8 mouse cellular contexts compared by ENCODE assay signal in the genomic region with DNA sequence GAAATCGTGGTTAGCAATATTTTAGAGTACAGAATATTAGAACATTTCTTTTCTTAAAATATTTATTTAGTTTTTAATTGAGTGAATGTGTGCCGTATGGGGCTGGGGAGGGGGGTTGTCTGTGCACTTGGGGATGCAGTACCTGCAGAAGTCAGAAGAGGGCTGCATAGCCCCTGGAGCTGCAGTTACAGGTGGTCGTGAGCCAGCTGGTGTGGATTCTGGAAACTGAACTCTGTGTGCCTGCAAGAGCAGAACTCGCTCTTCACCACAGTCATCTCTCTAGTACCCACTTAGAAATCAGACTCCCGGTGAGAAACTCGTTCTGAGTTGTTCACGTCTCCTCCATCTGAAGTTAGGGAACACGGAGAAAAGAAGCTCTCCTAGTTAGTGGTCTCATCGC. TPM values are rescaled to one million over a fixed set of nuclear protein-coding genes. Genes with fewer than 3 reads are reported as not detected.
DNase-seq lines count a peak whose midpoint lies in the region; ATAC-seq and TF ChIP-seq lines count a peak whose summit lies in the region.

No protein-coding gene starts in this region.

- H3K36me3 ChIP-seq in heart, adult 2 months (ENCODE audit: control insufficient read depth, insufficient read depth, low read length): no peaks in the 10 kb centered on the region
- no peaks in the 10 kb centered on the region for H3K36me3 ChIP-seq in midbrain, embryonic 11.5 days (ENCODE audit: control insufficient read depth, insufficient read depth, low read length)
- H3K36me3 ChIP-seq in midbrain, embryonic 16.5 days (ENCODE audit: control insufficient read depth, insufficient read depth, low read length): no peaks in the 10 kb centered on the region

- no peak for DNase-seq in heart, adult 2 months
- DNase-seq in heart, postnatal 25 days (ENCODE audit: low spot score): no peak
- DNase-seq in midbrain, embryonic 11.5 days (ENCODE audit: low spot score, missing footprints): peak; percentile 80
- DNase-seq in layer of hippocampus, postnatal 10 days (ENCODE audit: low spot score in 2 of 2): peak; percentile 69 to 72
- peak; percentile 7 to 9 for DNase-seq in thymus, postnatal 36 days
- DNase-seq in spleen, adult 12 weeks (ENCODE audit: low spot score): no peak
- no peak for DNase-seq in kidney, adult 11 months

- 53% methylated on average over 9 of the region's 9 CpGs for WGBS in heart, adult 2 months
- 40% methylated on average over 9 of the region's 9 CpGs for WGBS in midbrain, embryonic 11.5 days
- 41% methylated on average over 9 of the region's 9 CpGs for WGBS in midbrain, embryonic 16.5 days

- intact Hi-C loops in heart, adult 2 months (cut with DNase I): loop anchor here (5.0 kb wide), 2 partner anchors 87 to 177 kb away; no protein-coding TSS in a partner anchor
- intact Hi-C loops in heart, postnatal 25 days (cut with DNase I): loop anchor here (5.0 kb wide), 1 partner anchor 177 kb away; no protein-coding TSS in a partner anchor

- H3K27ac ChIP-seq in heart, adult 2 months: no peak overlapping the region
- H3K27ac ChIP-seq in midbrain, embryonic 11.5 days (ENCODE audit: low read depth, low read length): no peak overlapping the region
- H3K27ac ChIP-seq in midbrain, embryonic 16.5 days (ENCODE audit: low read length): no peak overlapping the region

- H3K4me1 ChIP-seq in heart, adult 2 months (ENCODE audit: control insufficient read depth, insufficient read depth, low read length): peaks cover 4% of the 10 kb centered on the region
- H3K4me1 ChIP-seq in midbrain, embryonic 11.5 days (ENCODE audit: control insufficient read depth, insufficient read depth, low read length): peaks cover 3% of the 10 kb centered on the region; the same call in 1 of the 2 replicates
- H3K4me1 ChIP-seq in midbrain, embryonic 16.5 days (ENCODE audit: control insufficient read depth, insufficient read depth, low read length): no peaks in the 10 kb centered on the region; the same call in 1 of the 2 replicates

- H3K27me3 ChIP-seq in heart, adult 2 months (ENCODE audit: control insufficient read depth, insufficient read depth, low read length): peaks cover 1% of the 10 kb centered on the region; the same call in 1 of the 2 replicates
- H3K27me3 ChIP-seq in midbrain, embryonic 11.5 days (ENCODE audit: control insufficient read depth, insufficient read depth, low read length): peaks cover 3% of the 10 kb centered on the region
- no peaks in the 10 kb centered on the region for H3K27me3 ChIP-seq in midbrain, embryonic 16.5 days (ENCODE audit: control insufficient read depth, insufficient read depth, low read depth, low read length)

- no peaks in the 10 kb centered on the region for H3K9me3 ChIP-seq in midbrain, embryonic 11.5 days (ENCODE audit: control insufficient read depth, low read length)
- no peaks in the 10 kb centered on the region for H3K9me3 ChIP-seq in midbrain, embryonic 16.5 days (replicated peaks; ENCODE audit: control insufficient read depth, low read length, poor library complexity, severe bottlenecking)

- no peak for ATAC-seq in midbrain, embryonic 11.5 days (ENCODE audit: low FRiP score)
- no peak for ATAC-seq in midbrain, embryonic 16.5 days

- TF ChIP-seq EP300 in heart, adult 2 months (IDR thresholded peaks at IDR 0.05; ENCODE audit: insufficient read depth, low read depth, low read length): no peak

- H3K79me2 ChIP-seq in heart, adult 2 months (replicated peaks; ENCODE audit: control insufficient read depth, insufficient read depth, low read length): no peaks in the 10 kb centered on the region

- H3K9ac ChIP-seq in heart, adult 2 months (ENCODE audit: low read depth, low read length): no peak overlapping the region
- H3K9ac ChIP-seq in midbrain, embryonic 11.5 days (ENCODE audit: low read length): no peak overlapping the region
- no peak overlapping the region for H3K9ac ChIP-seq in midbrain, embryonic 16.5 days (ENCODE audit: low read depth, low read length)

- peak; percentile 59 for TF ChIP-seq CTCF in heart, adult 2 months (IDR thresholded peaks at IDR 0.05)

- no peak overlapping the region for H3K4me3 ChIP-seq in heart, adult 2 months
- H3K4me3 ChIP-seq in midbrain, embryonic 11.5 days (ENCODE audit: low read depth, low read length): no peak overlapping the region
- H3K4me3 ChIP-seq in midbrain, embryonic 16.5 days (ENCODE audit: low read depth, low read length): no peak overlapping the region

- H3K4me2 ChIP-seq in midbrain, embryonic 11.5 days: no peak overlapping the region
- no peak overlapping the region for H3K4me2 ChIP-seq in midbrain, embryonic 16.5 days (ENCODE audit: low read length)

- no peak for TF ChIP-seq POLR2A in heart, adult 2 months (IDR thresholded peaks at IDR 0.05; ENCODE audit: insufficient read depth, low read depth, low read length)

RNA-seq across cellular contexts. Expression of a gene that starts 2.6 kb away (rescaled TPM):
- total RNA-seq in heart, adult 2 months (2021): 1 to 10 TPM; 4.6 to 5.2 TPM
- 2.4 and 3.8 TPM in 2 replicates for polyA plus RNA-seq in heart, adult 2 months (2012; rRNA removed)
- 1 to 10 TPM; 5.0 to 5.1 TPM for total RNA-seq in heart, postnatal 25 days (2021)
- polyA plus RNA-seq in midbrain, embryonic 11.5 days (2014; fragmentation: Nextera tagmentation; extraction: Ambion mirVana): 6.7 and 7.7 TPM in 2 replicates
- 33.3 and 35.1 TPM in 2 replicates for polyA plus RNA-seq in midbrain, embryonic 16.5 days (2015; fragmentation: Nextera tagmentation; extraction: Ambion mirVana)
- total RNA-seq in layer of hippocampus, postnatal 10 days (2021): 10 to 100 TPM; 76.3 to 80.5 TPM

RNA-seq across cellular contexts. Expression of a gene that starts 54.0 kb away (rescaled TPM):
- total RNA-seq in heart, adult 2 months (2021): 1 to 10 TPM; 5.7 to 6.7 TPM
- 4.2 and 6.2 TPM in 2 replicates for polyA plus RNA-seq in heart, adult 2 months (2012; rRNA removed)
- total RNA-seq in heart, postnatal 25 days (2021): 1 to 10 TPM; 5.5 to 5.6 TPM
- polyA plus RNA-seq in midbrain, embryonic 11.5 days (2014; fragmentation: Nextera tagmentation; extraction: Ambion mirVana): 40.4 and 42.9 TPM in 2 replicates
- polyA plus RNA-seq in midbrain, embryonic 16.5 days (2015; fragmentation: Nextera tagmentation; extraction: Ambion mirVana): 33.2 and 34.7 TPM in 2 replicates
- 10 to 100 TPM; 22.3 to 22.6 TPM for total RNA-seq in layer of hippocampus, postnatal 10 days (2021)

RNA-seq across cellular contexts. Expression of a gene that starts 54.0 kb away (rescaled TPM):
- total RNA-seq in heart, adult 2 months (2021): 10 to 100 TPM; 35.6 to 46.8 TPM
- polyA plus RNA-seq in heart, adult 2 months (2012; rRNA removed): 11.3 and 17.2 TPM in 2 replicates
- 10 to 100 TPM; 33.5 to 35.2 TPM for total RNA-seq in heart, postnatal 25 days (2021)
- polyA plus RNA-seq in midbrain, embryonic 11.5 days (2014; fragmentation: Nextera tagmentation; extraction: Ambion mirVana): 40.6 and 41.9 TPM in 2 replicates
- 76.0 and 88.0 TPM in 2 replicates for polyA plus RNA-seq in midbrain, embryonic 16.5 days (2015; fragmentation: Nextera tagmentation; extraction: Ambion mirVana)
- total RNA-seq in layer of hippocampus, postnatal 10 days (2021): 10 to 100 TPM; 59.2 to 60.1 TPM

Comparison
In these comparisons a context has a peak if more than half of its experiments do, and no peak if none do; other contexts are left out.
1. DNase-seq: peak in midbrain, embryonic 11.5 days (single experiment), layer of hippocampus, postnatal 10 days (2 of 2) and thymus, postnatal 36 days (2 of 2); none in heart, adult 2 months (0 of 2), heart, postnatal 25 days (single experiment), spleen, adult 12 weeks (single experiment) and kidney, adult 11 months (single experiment).
2. RNA of a gene that starts 2.6 kb away (total RNA-seq): 76.3 to 80.5 TPM in layer of hippocampus, postnatal 10 days; 4.6 to 5.2 TPM in heart, adult 2 months and 5.0 to 5.1 TPM in heart, postnatal 25 days; every median in the first group is over 10 times any median in the second.